Mouse (Mus musculus): Measurements from ENCODE around the gene Uggt1. TPM values are rescaled to one million over a fixed set of nuclear protein-coding genes. Genes with fewer than 3 reads are reported as not detected.

Uggt1 gene
- 50.3 and 57.5 TPM in 2 replicates for polyA plus RNA-seq (2015; fragmentation: Nextera tagmentation; extraction: Ambion mirVana)

DNA sequence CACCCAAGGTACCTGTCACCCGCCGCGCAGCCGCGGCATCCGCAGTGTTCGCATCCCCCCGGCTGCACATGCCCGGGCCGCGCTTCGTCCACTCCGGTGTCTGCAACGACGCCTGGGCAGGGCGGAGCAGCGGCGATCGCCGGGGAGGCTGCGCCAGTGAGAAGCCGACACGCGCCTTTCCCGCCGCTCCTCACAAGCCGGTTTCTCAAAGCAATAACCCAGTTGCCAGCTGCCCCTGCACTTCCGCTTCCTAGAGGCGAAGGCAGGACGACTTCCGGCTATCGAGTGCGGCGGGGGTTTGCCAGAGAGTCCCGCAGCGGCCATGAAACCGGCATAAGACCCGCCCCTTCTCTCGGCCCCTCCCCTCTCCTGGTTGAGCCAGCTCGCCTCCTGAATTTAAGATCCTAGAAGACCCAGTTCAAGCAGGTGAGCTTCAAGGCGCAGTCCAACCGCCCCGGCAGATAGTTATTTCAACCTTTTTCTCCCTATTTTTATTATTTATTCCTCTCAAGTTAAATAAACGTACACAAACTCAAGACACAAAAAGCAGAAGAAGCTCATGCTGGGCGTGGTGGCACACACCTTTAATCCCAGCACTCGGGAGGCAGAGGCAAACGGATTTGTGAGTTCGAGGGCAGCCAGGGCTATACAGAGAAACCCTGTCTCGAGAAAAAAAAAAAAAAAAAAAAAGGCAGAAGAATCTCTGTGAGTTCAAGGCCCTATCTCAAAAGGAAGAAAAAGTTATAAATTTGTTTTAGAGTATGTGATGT lies at the start of gene Uggt1:
Uggt1 (minus strand) TSS at position 663 of the 770 bp plus-strand sequence.
- Histone ChIP-seq H3K4me2 (replicated peaks) (peak within 1 kb of the TSS; percentile 58), H3K27ac (peak within 1 kb of the TSS; percentile 83), H3K4me1 (replicated peaks) (no peaks in the 10 kb centered on the region; the same call in 1 of the 2 replicates), H3K36me3 (no peaks in the 10 kb centered on the region), H3K9me3 (no peaks in the 10 kb centered on the region), H3K27me3 (replicated peaks) (no peaks in the 10 kb centered on the region), H3K4me3 (replicated peaks) (peak within 1 kb of the TSS; percentile 95), H3K9ac (peak within 1 kb of the TSS; percentile 81)
- ATAC-seq, result peak; percentile 99
- 1% methylated on average over 49 of the region's 49 CpGs for WGBS

DNA sequence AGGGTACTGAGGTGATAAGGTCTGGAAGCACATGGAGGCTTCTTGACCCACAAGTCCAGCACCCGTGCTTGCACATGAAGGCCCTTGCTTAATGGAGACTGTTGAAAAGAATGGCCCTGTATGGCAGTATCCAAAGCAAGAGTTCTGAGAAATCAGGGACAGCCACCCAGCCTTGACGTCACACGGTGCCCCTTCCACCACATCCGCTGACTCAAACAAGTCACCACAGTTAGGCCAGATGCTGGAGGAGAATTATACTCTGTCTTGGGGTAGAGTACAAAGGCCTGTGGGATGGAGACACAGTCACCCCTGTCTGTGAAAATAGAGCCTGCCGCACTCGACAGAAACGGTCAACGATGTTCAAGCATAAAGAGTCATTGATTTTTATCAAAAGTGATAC lies 49.0 kb upstream of the Uggt1 start:
- no peaks in the 10 kb centered on the region for H3K9me3 ChIP-seq
- H3K9ac ChIP-seq, result no peak overlapping the region
- 92% methylated on average over 8 of the region's 8 CpGs for WGBS
- H3K36me3 ChIP-seq, result no peaks in the 10 kb centered on the region
- H3K27me3 ChIP-seq (replicated peaks), result 0 out of 2 replicates have a peak, but pooled peaks cover 6% of the 10 kb centered on the region
- no peak overlapping the region for H3K4me3 ChIP-seq (replicated peaks)
- no peak overlapping the region for H3K27ac ChIP-seq
- no peak for ATAC-seq
- no peak overlapping the region for H3K4me2 ChIP-seq (replicated peaks)
- H3K4me1 ChIP-seq (replicated peaks), result no peaks in the 10 kb centered on the region

DNA sequence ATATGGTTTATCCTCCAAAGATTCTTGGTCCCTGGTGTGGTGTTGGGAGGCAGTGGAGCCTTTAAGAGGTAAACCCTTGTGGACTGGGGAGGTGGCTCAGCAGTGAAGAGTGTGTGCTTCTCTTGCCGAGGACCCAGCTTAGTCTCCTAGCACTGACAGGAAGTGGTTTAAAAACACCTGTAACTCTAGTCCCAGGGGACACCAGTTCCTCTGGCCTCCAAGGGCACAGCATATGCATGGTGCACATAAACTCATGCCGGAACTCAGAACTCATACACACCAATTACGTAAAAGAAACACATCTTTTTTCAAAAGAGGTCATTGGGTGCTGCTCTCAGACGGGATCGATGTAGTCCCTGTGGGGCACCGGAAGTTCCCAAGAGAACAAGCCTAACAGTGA lies 37.3 kb upstream of the Uggt1 start:
- H3K4me3 ChIP-seq (replicated peaks), result no peak overlapping the region
- WGBS, result 88% methylated on average over 6 of the region's 6 CpGs
- H3K9ac ChIP-seq, result no peak overlapping the region
- ATAC-seq, result no peak
- no peaks in the 10 kb centered on the region for H3K4me1 ChIP-seq (replicated peaks)
- no peaks in the 10 kb centered on the region for H3K9me3 ChIP-seq
- H3K4me2 ChIP-seq (replicated peaks), result no peak overlapping the region
- no peaks in the 10 kb centered on the region for H3K36me3 ChIP-seq
- no peaks in the 10 kb centered on the region for H3K27me3 ChIP-seq (replicated peaks)
- H3K27ac ChIP-seq, result no peak overlapping the region

DNA sequence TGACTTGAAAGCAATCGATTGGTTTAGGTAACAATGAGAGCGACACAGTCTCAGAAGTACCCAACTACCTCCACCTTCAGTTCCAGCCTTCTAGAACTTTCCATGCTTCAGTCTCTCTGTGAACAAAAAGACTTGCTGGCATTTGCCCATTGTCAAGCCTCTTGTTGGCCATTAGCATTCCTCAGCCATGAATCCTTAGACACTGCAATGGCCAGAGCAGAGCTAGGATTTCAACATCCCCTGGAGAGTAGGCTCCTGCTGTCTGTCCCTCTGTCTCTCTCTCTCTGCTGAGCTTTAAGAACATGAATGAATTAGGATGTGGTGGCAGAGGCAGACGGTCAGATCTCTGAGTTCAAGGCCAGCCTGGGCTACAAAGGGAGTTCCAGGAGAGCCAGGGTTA lies 36.4 kb upstream of the Uggt1 start:
- Histone ChIP-seq H3K4me2 (replicated peaks) (no peak overlapping the region), H3K9ac (no peak overlapping the region), H3K27ac (no peak overlapping the region), H3K36me3 (no peaks in the 10 kb centered on the region), H3K4me1 (replicated peaks) (no peaks in the 10 kb centered on the region), H3K9me3 (no peaks in the 10 kb centered on the region), H3K4me3 (replicated peaks) (no peak overlapping the region), H3K27me3 (replicated peaks) (no peaks in the 10 kb centered on the region)
- ATAC-seq, result no peak
- 92% methylated on average over 3 of the region's 3 CpGs for WGBS

DNA sequence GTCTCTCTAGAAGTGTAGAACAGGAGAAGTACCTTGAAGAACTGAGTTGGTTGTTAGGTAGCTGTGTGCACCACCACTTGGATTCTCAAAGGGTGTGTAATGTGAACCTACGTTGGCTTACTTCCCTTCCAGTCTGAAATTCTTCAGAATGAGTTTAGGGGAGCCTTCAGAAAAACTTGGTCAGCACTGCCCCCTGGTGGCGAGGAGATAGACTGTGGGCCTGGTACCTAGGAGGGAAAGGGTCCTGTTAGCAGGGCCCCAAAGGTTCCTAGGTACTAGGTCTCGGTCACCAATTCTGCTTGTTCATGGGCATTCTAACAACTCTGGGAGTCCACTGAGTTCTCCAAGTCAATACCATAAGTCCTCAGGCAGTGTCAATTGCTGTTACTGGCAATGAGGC lies 34.7 kb upstream of the Uggt1 start:
- Histone ChIP-seq H3K4me3 (replicated peaks) (no peak overlapping the region), H3K36me3 (no peaks in the 10 kb centered on the region), H3K4me1 (replicated peaks) (peaks cover 11% of the 10 kb centered on the region; the same call in 1 of the 2 replicates), H3K9me3 (no peaks in the 10 kb centered on the region), H3K4me2 (replicated peaks) (no peak overlapping the region), H3K27ac (no peak overlapping the region), H3K27me3 (replicated peaks) (no peaks in the 10 kb centered on the region), H3K9ac (no peak overlapping the region)
- no peak for ATAC-seq
- WGBS, result 19% methylated on average over 3 of the region's 3 CpGs

DNA sequence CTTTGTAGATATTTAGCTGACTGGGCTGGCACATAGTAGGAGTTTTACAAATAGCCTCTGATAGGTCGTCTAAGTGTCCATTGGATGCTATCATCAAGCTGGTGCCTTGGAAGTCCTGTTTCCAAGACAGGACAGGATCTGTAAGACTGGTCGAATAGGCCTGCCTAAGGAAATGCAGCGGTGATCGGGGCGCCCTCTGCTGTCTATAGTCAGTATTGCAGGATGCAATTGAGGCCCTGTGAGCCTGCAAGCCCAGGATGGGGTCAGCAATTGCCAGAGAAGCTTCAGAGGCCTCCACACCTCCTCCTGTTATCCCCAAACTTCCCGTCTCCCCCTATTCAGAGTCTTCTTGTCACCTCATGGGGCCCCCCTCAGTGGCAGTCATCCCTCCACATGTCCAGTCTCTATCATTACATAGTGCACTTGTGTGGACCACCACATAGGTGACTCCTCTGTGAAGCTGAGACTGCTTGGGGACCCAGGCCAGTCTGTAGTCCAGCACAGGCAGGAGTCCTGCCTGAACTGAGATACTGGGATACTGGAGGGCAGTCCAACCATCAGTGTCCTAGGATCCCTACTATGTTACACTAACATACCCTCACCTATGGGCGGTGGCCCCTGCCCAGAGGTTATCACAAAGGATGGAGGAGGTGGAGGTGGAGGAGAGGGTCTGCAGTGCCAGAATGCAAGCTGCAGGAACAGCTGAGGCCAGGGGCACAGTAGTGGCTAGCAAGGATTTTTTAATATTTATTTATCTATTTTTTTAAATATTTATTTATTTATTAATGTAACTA lies 32.9 kb upstream of the Uggt1 start:
- ATAC-seq, result no peak
- no peaks in the 10 kb centered on the region for H3K9me3 ChIP-seq
- H3K4me3 ChIP-seq (replicated peaks), result no peak overlapping the region
- no peaks in the 10 kb centered on the region for H3K36me3 ChIP-seq
- H3K4me2 ChIP-seq (replicated peaks), result no peak overlapping the region
- 30% methylated on average over 7 of the region's 7 CpGs for WGBS
- peaks cover 20% of the 10 kb centered on the region for H3K4me1 ChIP-seq (replicated peaks)
- H3K27ac ChIP-seq, result no peak overlapping the region
- no peak overlapping the region for H3K9ac ChIP-seq
- H3K27me3 ChIP-seq (replicated peaks), result no peaks in the 10 kb centered on the region

DNA sequence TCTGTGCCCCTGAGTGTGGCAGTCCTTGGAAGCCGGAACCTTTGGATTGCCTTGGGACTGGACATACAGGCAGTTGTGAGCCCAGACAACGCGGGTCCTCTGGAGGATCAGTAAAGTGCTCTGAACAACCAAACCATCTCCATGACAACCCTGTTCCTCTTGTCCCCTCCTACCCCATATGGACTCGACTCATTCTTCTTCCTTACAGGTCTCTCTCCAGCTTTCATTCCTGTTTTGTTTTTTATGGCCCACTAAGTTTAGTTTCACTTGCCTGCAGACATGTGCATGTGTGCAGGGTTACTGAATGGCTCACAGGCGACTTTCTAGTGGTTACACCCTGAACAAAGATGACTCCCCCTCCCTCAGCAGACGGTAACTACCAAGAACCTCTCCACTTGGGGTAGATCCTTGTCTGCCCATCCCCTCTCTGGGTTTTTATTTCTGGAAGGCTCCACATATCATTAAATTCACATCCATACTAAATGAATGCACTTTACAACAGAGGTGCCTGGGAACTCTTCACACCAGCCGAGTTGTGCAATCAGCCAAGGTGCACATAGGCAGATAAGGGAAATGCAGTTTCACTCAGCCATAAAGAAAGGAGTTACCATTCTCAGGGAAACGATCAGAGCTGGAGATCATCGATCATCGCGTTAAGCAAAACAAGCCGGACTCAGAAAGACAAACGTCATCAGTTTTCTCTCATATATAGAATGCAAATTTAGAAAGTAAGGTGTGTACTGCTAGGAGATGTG lies 31.3 kb upstream of the Uggt1 start:
- Histone ChIP-seq H3K9ac (no peak overlapping the region), H3K4me3 (replicated peaks) (no peak overlapping the region), H3K4me1 (replicated peaks) (peaks cover 35% of the 10 kb centered on the region), H3K27ac (peak overlapping the region; percentile 45), H3K4me2 (replicated peaks) (no peak overlapping the region), H3K36me3 (no peaks in the 10 kb centered on the region), H3K27me3 (replicated peaks) (no peaks in the 10 kb centered on the region), H3K9me3 (no peaks in the 10 kb centered on the region)
- ATAC-seq, result peak; percentile 30
- 56% methylated on average over 13 of the region's 13 CpGs for WGBS

DNA sequence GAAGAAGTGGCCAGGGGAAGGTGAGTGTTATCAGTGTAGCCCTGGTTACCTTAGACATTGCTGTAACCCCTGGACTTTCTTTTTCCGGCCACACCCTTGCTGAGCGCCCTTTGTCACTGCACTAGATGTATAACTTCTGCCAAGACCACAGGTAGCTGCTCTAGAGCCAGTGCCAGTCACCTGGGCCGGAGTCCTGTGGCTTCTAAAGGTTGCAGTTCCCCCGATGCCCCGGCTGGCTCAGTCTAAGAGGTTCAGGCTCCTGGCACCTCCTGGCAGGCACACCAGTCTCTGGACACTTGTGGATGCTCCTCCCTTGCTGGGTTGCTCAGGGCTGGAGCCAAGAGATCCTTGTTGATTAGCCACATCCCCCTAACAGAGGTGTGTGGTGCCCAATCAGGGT lies 29.9 kb upstream of the Uggt1 start, which contains the start of gene Neurl3:
Neurl3 (minus strand) TSS at position 225 of the 400 bp plus-strand sequence.
- peak within 1 kb of the TSS; percentile 32 for H3K4me3 ChIP-seq (replicated peaks)
- ATAC-seq, result peak; percentile 51
- peak within 1 kb of the TSS; percentile 33 for H3K9ac ChIP-seq
- WGBS, result 72% methylated on average over 5 of the region's 5 CpGs
- no peaks in the 10 kb centered on the region for H3K9me3 ChIP-seq
- no peaks in the 10 kb centered on the region for H3K27me3 ChIP-seq (replicated peaks)
- peak within 1 kb of the TSS; percentile 93 for H3K27ac ChIP-seq
- H3K4me1 ChIP-seq (replicated peaks), result peaks cover 44% of the 10 kb centered on the region
- no peaks in the 10 kb centered on the region for H3K36me3 ChIP-seq
- H3K4me2 ChIP-seq (replicated peaks), result peak within 1 kb of the TSS; percentile 54

DNA sequence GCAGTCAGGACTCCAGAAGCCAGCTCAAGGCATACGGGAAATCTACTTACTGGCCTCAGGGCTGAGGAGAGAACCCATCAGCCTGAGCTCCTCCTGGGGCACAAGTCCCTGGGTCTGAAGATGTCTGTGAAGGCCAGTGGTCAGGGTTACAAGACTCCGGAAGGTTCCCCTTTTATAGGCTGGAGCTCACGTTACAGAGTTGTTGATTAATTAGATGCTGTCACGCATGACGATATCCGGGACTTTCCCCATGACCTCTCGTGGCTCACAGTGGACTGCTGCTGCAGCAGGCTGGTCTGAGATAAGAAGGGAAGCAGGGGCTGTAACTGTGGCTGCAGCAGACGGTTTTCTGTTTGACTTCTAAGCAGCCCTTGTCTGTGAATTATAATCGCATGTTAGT lies 28.8 kb upstream of the Uggt1 start:
- no peaks in the 10 kb centered on the region for H3K27me3 ChIP-seq (replicated peaks)
- peaks cover 49% of the 10 kb centered on the region for H3K4me1 ChIP-seq (replicated peaks)
- no peaks in the 10 kb centered on the region for H3K36me3 ChIP-seq
- peak overlapping the region; percentile 93 for H3K27ac ChIP-seq
- H3K4me3 ChIP-seq (replicated peaks), result peak overlapping the region; percentile 32
- H3K9ac ChIP-seq, result peak overlapping the region; percentile 33
- ATAC-seq, result no peak; the same call in 1 of the 2 replicates
- H3K9me3 ChIP-seq, result no peaks in the 10 kb centered on the region
- peak overlapping the region; percentile 54 for H3K4me2 ChIP-seq (replicated peaks)
- WGBS, result 3% methylated on average over 9 of the region's 9 CpGs

DNA sequence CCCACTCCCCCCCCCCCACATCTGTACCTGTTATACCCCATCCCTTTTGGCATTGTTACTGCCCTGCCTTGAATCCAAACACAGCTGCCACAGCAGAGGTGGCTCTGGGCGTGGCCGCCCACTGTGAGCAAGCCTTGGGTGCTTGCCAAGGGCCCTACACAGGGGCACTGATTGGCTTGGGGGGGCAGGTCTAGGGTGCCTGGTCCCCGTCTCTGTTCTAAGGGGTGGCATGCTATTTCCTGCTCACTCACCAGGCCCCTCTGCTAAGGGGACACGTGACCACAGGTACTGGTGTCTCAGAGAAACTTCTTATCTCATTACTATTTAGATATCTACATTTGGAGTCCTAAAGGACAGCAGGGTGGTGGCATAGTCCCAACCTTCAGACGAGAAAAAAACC lies 28.0 kb upstream of the Uggt1 start:
- no peaks in the 10 kb centered on the region for H3K36me3 ChIP-seq
- H3K4me2 ChIP-seq (replicated peaks), result peak overlapping the region; percentile 54
- no peaks in the 10 kb centered on the region for H3K9me3 ChIP-seq
- H3K9ac ChIP-seq, result no peak overlapping the region
- WGBS, result 33% methylated on average over 5 of the region's 5 CpGs
- ATAC-seq, result peak; percentile 65
- peaks cover 49% of the 10 kb centered on the region for H3K4me1 ChIP-seq (replicated peaks)
- H3K27ac ChIP-seq, result peak overlapping the region; percentile 93
- H3K27me3 ChIP-seq (replicated peaks), result no peaks in the 10 kb centered on the region
- peak overlapping the region; percentile 32 for H3K4me3 ChIP-seq (replicated peaks)

DNA sequence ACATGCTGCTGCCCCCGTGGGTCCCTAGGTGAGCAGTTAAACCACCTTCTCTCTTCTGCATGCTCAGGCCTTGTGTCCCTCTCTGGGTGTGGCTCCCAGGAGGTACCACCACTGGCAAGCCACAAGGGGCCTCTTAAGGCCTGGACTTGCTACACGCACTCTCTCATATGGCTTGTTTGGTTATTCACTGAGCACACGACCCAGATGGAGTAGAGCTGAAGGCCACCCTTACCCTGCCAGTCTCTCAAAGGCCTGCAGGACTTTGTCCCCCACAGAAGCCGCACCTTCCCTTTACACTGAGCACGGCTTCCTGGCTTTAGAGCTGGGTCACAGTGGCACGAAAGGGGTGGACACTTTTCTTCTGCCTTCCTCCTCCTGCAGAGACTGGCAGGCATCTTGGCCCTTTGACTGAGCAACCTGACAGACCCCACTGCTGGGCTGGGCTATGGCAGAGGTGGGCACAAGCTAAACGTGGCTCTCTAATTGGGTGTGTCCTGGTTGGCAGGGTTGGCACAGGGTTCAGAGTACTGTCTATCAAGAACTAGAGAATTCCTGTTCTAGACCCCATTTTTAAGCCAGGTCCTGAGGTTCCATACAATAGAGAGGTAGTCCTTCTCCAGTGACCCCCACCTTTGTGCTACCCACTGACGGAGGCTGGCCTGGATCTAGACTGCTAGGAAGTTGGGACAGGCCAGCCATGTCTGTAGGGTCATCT lies 27.2 kb upstream of the Uggt1 start:
- H3K4me1 ChIP-seq (replicated peaks), result peaks cover 49% of the 10 kb centered on the region
- H3K27ac ChIP-seq, result peak overlapping the region; percentile 93
- no peaks in the 10 kb centered on the region for H3K9me3 ChIP-seq
- no peaks in the 10 kb centered on the region for H3K27me3 ChIP-seq (replicated peaks)
- no peaks in the 10 kb centered on the region for H3K36me3 ChIP-seq
- peak overlapping the region; percentile 32; the same call in 1 of the 2 replicates for H3K4me3 ChIP-seq (replicated peaks)
- H3K4me2 ChIP-seq (replicated peaks), result peak overlapping the region; percentile 54
- WGBS, result 46% methylated on average over 8 of the region's 8 CpGs
- H3K9ac ChIP-seq, result no peak overlapping the region
- ATAC-seq, result peak; percentile 55
